Mouse (Mus musculus): ENCODE measurements around the gene Syn3.
A peak's percentile ranks its signal among the peaks of the same experiment; 100 is the strongest.
"Not testable (repeated sequence)": the region's sequence is repeated elsewhere in the genome, so short reads cannot be mapped to it uniquely, and the experiment has no call there.

Gene Syn3

DNA sequence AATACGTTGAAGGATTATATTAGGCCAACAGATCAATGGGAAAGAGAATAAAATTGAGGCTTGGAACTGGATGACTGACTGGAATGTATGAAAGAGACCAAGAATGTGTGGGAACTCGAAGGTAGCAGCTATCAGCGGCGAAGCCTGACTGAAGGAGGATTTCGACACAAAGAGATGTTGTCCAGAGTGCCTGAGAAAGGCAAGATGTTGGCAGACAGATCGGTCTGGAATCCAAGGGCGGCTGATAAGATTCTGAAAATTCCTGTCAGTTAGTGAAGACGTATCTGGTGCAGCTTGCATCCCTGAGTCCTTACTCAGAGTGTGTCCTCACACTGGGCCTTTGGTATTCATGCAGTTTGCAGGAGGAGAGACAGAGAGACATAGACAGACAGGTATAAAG is 81.9 kb downstream of the Syn3 start:
- DNase-seq (ENCODE audit: low spot score), result no peak

GRCm38 (mm10) chr10:86410868-86411267 is 87.8 kb downstream of the Syn3 start:
- DNase-seq (ENCODE audit: low spot score), result no peak

DNA sequence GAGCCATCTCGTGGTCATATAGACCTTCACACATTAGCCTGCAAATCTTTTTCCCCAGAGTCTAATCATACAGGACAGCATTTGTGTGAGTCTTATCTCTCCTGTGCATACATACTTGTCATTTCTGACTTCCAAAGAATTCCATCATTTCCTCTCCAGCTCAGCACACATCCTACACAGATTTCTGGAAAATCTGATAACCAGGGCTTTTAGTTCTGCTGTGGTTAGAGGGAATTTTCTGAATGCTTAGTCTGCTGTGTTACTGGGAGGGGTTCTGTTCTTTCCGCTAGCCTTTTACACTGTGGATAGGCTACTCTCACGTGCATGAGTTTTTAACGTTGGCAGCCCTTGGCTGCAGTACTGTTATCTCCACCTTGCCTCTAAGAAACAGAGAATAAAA is 91.7 kb downstream of the Syn3 start:
- no peak for DNase-seq (ENCODE audit: low spot score)

- DNase-seq (ENCODE audit: low spot score), result no peak
Observed at GRCm38 (mm10) chr10:86398347-86398720, 100.4 kb downstream of the Syn3 start.

DNA sequence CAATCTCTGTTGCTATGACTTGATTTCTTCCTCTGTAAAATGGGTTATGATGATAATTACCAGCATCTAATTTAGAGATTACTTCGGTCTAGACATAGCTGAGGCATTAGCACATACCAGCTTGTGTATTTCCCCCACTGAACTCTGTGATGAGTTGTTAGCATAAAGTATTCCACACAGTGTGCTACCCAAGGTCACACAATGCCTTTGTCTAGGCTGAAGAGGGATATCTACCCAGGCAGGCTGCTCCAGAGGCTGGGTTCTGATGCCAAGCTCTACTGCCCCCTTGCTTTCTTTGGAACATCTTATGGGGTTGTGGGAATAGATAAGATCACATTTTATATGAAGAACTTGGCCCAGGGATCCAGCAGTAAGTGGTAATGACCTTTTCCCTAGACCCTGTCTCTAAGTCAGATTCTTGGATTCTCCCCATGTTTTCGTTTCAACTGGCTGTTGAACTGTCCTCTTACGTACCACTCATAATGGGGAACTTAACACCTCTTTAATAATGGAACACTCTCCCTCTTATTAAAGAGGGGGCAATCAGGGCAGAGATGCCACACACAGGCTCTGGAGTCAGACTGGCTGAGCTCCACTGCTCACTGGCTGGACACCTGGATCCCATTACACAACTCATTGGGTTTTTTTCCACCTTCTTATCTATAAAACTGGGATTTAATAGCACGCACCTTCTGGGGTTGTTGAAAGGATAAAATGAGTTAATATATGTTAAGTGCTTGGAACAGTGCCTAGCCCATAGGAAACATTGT is 100.9 kb downstream of the Syn3 start:
- DNase-seq (ENCODE audit: low spot score), result no peak

DNA sequence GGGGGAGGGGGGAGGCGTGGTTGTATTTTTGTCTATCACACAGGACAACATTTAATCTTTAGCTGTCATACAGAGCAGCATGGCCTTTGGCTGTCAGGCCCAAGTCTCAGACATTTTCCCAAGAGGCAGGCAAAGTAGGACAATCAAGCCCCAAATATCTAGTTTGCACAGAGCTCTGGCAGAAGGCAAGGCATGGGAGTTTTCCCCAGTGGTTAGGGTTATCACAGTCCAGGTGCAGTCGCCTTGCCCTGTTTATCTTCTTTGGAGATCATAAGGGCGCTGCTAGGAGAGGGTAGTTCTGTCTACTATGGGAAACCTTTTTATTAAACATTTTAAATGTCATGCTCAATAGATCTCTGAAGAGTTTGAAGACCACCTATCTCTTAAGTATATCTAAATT is 106.3 kb downstream of the Syn3 start:
- peak; percentile 40 for DNase-seq (ENCODE audit: low spot score)

DNA sequence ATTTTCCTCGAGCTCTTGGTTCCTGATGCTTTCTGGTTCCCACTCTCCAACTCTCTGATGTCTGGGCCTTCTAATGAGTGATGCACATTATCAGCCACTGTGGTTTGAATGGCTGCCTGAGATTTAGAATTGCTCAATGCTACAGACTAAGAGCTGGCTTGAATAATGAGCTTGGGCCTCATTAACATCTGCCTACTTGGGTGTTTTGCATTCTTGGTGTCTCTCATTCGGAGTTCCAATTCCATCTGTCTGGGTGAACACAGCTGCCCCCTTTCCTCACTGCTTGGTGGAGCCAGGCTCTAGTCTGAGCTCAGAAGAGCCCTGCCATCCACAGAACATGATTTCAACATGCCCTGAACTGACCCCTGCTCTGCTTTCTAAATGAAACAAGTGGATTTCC is 108.8 kb downstream of the Syn3 start:
- no peak for DNase-seq (ENCODE audit: low spot score)

GRCm38 (mm10) chr10:86389357-86389756 is 109.3 kb downstream of the Syn3 start:
- DNase-seq (ENCODE audit: low spot score), result no peak

DNA sequence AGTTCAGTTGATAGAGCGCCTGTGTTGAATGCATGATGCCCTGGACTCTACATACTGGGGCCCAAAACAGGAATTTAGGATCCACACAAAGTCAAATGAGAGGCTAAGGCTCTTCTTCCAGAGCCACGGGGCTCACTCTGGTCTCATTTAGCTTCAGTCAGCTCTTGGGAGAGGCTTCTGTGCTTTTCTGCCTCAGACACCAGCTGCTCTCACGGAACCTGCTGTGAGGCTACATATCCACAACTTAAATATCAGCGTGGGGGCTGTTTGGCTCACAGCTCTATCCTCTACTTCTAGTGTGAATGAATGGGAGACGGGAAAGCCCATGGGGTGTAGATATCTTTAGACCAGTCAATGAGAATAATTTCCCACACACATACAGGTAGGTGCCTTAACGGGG is 109.9 kb downstream of the Syn3 start:
- no peak for DNase-seq (ENCODE audit: low spot score)

GRCm38 (mm10) chr10:86387821-86388440 is 110.8 kb downstream of the Syn3 start:
- DNase-seq (ENCODE audit: low spot score), result no peak

- no peak for DNase-seq (ENCODE audit: low spot score)
Observed at GRCm38 (mm10) chr10:86386232-86386631, 112.5 kb downstream of the Syn3 start.

DNA sequence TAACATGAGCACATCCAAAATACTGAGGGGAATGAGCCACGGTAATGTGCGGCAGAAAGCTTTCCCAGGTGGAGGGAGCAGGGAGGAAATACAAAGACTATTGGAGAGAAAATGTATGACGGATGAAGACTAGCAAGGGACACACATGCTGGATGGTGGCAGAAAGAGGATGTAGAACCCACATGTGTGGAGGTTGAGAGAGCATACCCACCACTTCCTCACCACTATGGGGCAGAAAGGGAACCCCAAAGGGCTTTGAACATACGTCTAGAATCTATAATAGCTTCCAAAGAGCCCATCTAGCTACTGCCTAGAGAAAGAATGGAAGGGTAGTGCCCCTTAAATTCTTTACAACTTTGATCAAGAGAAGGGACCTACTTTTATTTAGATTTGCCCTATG is 113.0 kb downstream of the Syn3 start:
- no peak for DNase-seq (ENCODE audit: low spot score)

GRCm38 (mm10) chr10:86384655-86385054 is 114.0 kb downstream of the Syn3 start:
- DNase-seq (ENCODE audit: low spot score), result no peak

DNA sequence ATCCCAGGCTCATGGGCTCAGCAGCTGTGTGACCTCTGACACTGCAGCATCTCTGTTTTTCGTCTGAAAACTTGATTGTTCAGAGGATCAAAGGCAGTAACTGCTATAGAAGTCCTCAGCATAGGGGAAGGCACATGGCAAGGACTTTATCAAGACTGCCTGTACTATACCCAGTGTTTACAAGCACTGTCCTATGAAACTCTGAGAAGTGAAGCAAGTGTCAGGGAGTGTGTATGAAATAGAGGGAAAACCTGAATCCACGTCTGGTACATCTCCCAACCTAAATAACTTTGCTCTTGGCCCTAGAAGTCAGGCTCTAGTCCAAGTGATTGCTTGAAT is 116.8 kb downstream of the Syn3 start:
- DNase-seq (ENCODE audit: low spot score), result no peak

- no peak for DNase-seq (ENCODE audit: low spot score)
Observed at GRCm38 (mm10) chr10:86381150-86381921, 117.4 kb downstream of the Syn3 start.

DNA sequence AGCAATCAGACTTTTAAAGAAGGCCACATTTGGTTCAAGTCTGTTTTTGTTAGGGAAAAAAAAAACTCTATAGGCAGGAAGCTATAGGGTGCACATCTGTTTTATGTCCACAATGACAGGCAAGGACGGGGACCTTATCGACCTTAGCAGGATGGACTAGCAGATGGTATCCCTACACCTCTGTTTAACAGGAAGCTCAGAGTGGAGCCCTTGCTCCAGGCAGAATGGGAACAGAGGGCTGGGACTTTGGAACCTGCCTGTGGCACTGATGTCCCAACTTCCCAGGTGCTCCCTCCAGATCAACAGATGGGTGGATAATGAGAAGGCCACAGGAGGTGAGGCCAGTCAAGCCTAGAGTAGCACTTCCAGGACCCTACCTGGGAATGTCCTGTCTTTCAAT is 118.1 kb downstream of the Syn3 start:
- DNase-seq (ENCODE audit: low spot score), result no peak

- DNase-seq (ENCODE audit: low spot score), result not testable (repeated sequence)
Observed at GRCm38 (mm10) chr10:86378803-86379202, 119.9 kb downstream of the Syn3 start.

DNA sequence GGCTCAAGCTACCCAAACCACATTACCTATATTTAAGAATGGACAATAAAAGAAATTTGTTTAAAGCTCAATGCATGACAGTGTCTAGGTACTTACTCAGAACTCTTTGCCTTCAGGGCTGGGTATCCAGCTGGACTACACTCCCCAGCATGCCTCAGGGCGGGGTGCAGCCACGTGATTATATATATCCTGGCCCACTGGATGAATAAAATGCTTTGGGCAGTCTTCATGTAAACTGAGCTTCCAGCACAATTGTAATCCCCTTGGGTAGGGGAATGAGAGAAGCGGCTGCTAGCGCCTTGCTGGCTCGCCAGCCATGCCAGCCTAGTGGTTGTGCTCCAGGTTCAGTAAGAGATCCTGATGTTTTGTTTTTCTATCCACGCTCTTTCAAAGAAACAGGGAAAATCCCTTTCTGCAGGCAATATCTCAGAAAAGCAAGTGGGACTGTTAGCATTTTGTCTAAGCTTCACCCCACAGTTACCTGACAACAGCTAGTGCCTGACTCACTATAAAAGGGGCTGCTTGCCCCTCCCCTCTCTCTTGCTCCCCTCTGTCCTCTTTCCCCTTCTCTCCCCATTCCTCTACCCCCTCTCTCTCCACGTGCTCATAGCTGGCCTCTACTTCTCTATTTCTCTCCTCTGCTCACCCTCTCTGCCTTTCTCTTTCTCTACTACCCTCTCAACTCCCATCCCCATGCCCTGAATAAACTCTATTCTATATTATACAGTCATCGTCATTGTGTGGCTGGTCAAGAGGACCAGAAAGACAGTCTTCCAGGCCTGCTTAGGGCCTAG is 122.1 kb downstream of the Syn3 start:
- no peak for DNase-seq (ENCODE audit: low spot score)

DNA sequence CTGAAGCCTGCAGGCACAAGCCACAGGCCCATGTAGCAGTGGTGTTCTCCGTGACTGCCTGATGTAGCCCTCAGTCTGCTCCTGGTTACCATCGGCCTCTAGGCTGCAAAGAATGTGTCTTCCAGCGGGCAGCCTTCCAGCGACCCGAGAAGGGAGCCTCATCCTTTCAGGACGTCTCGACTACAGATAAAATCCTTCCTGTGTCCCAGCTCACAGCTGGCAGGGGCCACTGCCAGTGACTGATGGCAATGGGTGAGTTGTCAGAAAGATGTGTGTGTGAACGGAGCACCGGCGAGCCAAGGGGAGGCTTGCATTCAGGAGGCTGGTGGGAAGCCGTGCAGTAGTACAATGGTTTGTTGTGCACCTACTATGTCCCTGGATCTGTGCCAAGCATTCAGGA is 122.8 kb downstream of the Syn3 start:
- DNase-seq (ENCODE audit: low spot score), result no peak

GRCm38 (mm10) chr10:86374061-86374460 is 124.6 kb downstream of the Syn3 start:
- DNase-seq (ENCODE audit: low spot score), result no peak

DNA sequence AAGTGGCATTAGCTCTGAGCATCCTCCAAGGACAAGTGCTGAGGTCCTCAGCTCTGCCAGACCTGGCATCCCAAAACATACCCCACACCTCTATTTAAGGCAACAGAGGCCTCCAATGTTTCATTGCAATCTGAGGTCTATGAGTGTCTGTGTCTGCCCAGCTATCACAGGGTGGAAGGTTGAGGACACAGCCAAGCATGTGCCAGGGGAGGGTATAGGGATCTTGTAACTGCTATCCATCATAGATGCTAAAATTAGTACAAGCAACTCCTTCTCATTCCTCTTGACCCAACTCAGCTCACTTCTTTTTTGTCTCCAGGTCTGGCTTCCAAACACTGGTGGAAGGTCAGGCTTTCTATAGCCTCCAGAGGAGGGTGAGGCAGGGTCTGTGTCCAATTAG is 127.1 kb downstream of the Syn3 start:
- no peak for DNase-seq (ENCODE audit: low spot score)

DNA sequence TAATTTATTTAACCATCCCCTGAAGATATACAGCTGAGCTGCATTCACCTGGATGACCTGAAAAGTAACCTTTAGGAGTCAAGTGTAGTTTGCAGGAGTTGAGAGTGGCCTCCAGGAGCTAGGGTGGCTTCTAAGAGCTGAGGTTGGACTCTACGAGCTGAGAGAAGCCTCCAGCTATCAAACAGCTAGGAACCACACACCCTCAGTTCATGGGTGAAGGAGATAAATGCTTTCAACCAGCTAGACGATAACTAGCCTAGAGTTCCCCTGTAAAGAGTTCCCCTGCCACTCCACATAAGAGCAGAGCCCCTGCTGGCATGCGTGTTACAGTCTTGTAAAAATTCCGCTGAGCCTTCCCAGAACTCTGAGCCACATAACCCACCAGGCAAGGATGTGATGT is 129.3 kb downstream of the Syn3 start:
- no peak for DNase-seq (ENCODE audit: low spot score)

DNA sequence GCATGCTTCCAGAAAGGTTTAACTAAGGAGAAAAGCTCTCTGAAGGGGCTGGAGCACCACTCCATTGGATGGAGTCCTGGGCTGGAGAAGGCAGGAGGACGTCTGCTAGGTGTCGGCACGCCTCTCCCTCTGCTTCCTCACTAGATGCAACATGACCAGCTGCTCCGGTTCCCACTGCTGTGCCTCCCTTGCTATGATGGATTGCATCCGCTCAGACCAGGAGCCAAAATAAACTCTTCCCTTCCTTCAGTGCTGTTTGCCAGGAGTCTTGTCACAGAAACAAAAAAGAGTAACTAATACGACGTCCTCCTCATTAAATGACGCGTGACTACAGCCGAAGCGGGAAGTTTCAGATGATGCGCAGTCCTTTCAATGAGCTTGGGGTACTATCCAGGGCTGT is 129.9 kb downstream of the Syn3 start:
- no peak for DNase-seq (ENCODE audit: low spot score)

Measured in c-Kit-positive CD71-positive TER-119-positive erythroid progenitor cells, embryonic 14.5 days (primary cell).